Mouse (Mus musculus) cerebellum, adult 8-10 months (tissue): ENCODE results near the gene Cphx2.
"Not testable (repeated sequence)": the region's sequence is repeated elsewhere in the genome, so short reads cannot be mapped to it uniquely, and the experiment has no call there.

Experiments
- DNase-seq: peaks from one replicate; pipeline ENCODE4 v3.0.0; 2022

Cphx2 gene

GRCm38 (mm10) chr14:26081216-26081615, at the start of gene Cphx2:
Cphx2 (plus strand) TSS chr14:26081516.
- not testable (repeated sequence) for DNase-seq

GRCm38 (mm10) chr14:26034364-26034763, 47.0 kb upstream of the Cphx2 start:
- not testable (repeated sequence) for DNase-seq

- not testable (repeated sequence) for DNase-seq
These were observed 45.9 kb upstream of the Cphx2 start for GRCm38 (mm10) chr14:26035439-26035838.

DNA sequence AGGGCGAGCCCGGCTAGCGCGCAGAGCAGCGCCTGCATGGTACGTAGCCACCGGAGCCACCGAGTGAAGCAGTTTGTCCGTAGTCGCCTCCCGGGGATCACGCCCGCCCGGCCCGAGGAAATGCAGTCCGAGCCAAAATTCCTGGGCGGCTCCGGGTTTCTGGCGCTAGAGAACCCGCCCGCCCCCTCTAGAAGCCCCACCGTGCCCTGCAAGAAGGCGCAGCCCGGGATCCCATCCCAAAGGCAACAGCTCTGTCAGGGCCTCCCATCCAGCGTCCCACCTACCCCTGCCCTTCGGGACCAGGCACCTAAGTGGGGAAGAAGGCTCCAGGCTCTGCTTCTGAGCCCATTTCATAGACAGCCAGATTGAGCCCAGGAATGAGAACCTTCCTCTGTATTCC, 38.7 kb upstream of the Cphx2 start, which contains the start of gene Gm9780:
Gm9780 (minus strand) TSS at position 101 of the 400 bp plus-strand sequence.
- not testable (repeated sequence) for DNase-seq

- not testable (repeated sequence) for DNase-seq
These were observed 36.3 kb upstream of the Cphx2 start for GRCm38 (mm10) chr14:26045007-26045406.

DNA sequence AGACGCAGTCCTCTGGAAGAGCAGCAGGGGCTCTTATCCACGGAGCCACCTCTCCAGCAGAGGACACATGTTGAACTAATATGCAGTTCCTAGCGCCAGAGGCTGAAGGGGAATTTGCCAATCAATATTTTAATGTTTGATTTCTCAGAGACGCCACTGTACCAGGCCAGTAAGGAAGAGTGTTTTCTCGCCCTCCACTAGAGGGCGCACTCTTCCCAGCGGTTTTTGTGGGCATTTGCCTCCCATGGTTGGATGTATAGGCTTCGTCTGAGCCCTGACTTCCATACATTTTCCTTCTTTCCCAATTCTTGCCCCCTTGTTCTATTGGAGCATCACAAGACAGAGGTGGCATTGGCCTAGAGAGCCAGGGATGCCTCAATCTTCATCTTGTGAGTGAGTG, 34.3 kb upstream of the Cphx2 start:
- not testable (repeated sequence) for DNase-seq

GRCm38 (mm10) chr14:26048767-26049166, 32.5 kb upstream of the Cphx2 start:
- not testable (repeated sequence) for DNase-seq

DNA sequence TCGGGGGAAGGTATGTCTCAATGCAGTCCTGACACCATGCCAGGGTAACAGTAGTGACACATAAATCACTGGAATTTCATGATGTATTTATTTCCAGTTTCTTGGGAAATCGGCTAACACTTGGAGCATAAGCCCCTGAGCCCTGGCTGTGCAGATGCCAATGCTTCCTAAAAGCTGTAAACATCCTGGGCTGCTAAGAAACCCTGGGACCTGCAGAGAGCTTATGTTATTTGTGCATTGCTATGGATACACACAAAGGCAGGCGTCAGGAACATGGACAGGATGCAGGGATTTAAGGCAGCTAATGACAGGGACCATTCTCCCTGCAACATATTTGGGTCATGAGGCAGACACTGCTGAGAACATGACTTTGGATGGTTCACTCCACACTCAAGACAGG, 23.1 kb upstream of the Cphx2 start:
- DNase-seq = not testable (repeated sequence)

GRCm38 (mm10) chr14:26059362-26059761, 22.0 kb upstream of the Cphx2 start:
- DNase-seq = not testable (repeated sequence)

GRCm38 (mm10) chr14:26066574-26067324, 14.6 kb upstream of the Cphx2 start:
- not testable (repeated sequence) for DNase-seq

DNA sequence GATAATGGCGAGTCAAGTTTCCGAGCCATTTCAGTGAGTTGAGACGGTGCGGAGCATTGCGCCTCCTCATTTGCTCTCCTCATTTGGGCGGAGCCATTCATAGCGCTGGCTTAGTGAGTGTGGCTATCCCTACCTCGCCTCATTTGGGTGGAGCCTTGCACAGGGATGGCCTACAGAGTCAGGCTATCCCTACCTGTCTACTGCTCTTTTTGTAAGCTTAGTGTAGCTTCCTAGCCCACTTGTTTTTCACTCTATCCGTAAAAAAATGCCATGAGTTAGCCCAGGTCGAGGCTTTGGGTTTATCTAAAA, 14.0 kb upstream of the Cphx2 start, which contains the start of gene Tmem254c:
Tmem254c (minus strand) TSS at position 31 of the 309 bp plus-strand sequence.
- DNase-seq = not testable (repeated sequence)

- DNase-seq = not testable (repeated sequence)
These were observed 4.5 kb upstream of the Cphx2 start for GRCm38 (mm10) chr14:26076620-26077390.

- not testable (repeated sequence) for DNase-seq
These were observed 681 bp downstream of the Cphx2 start, which contains the start of gene Cphx3 for GRCm38 (mm10) chr14:26081997-26082396. Cphx3 (plus strand) TSS chr14:26082297.

- not testable (repeated sequence) for DNase-seq
These were observed 16.3 kb downstream of the Cphx2 start for GRCm38 (mm10) chr14:26097622-26098021.

GRCm38 (mm10) chr14:26118150-26118549, 36.8 kb downstream of the Cphx2 start, which contains the start of gene Duxbl2:
Duxbl2 (plus strand) TSS chr14:26118349.
- DNase-seq = not testable (repeated sequence)

DNA sequence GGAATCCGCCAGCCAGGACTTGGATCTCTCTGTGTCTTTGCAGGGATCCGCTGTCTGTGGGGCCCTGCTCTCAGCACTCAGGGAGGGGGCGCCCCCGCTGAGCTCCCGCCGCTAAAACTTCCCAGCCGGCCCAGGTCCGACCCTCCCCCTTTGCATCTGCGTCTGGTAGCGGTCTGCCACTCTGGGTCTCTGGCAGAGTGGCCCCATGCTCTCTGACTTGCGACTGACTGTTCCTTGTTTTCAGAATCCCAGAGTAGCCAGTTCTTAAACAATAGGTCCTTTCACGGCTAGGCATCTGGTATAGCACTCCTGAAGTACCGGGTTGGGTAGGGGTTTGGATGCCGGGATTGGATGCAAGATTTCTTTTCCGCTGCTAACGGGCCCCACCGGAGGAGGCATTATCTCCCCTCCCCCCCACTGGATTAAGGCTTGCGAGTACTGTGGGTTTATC, 37.3 kb downstream of the Cphx2 start:
- DNase-seq = not testable (repeated sequence)

- DNase-seq = not testable (repeated sequence)
These were observed 37.8 kb downstream of the Cphx2 start for GRCm38 (mm10) chr14:26119095-26119494.
